Mouse (Mus musculus) brown adipose tissue, adult 24 weeks (tissue): Measurements from ENCODE around the gene Tnfrsf23. TPM values are rescaled to one million over a fixed set of nuclear protein-coding genes. Genes with fewer than 3 reads are reported as not detected.
"Not testable (repeated sequence)": the region's sequence is repeated elsewhere in the genome, so short reads cannot be mapped to it uniquely, and the experiment has no call there.

Experiments used
- H3K27ac ChIP-seq: fragments of 200-500 bp; replicated peaks from 2 replicates; pipeline ENCODE4 v1.5.1; 2012; ENCODE audit warnings: low read depth, mild to moderate bottlenecking, low read length
- H3K4me1 ChIP-seq: fragments of 200-500 bp; 2 replicates; pipeline ENCODE4 v1.6.1; 2012; ENCODE audit warnings: low read length, mixed read lengths; ENCODE audit not compliant: control insufficient read depth, insufficient read depth, insufficient read length
- H3K4me3 ChIP-seq: fragments of 200-500 bp; 2 replicates; pipeline ENCODE4 v1.5.1; 2012; ENCODE audit warnings: low read depth, mild to moderate bottlenecking, low read length, moderate library complexity; ENCODE audit not compliant: insufficient read depth
- polyA plus RNA-seq: library from polyadenylated mRNA; stranded (reverse); fragments of >200 nt; gene quantifications from 2 replicates; pipeline ENCODE4 v1.2.4, GENCODE M21; 2012; ENCODE audit not compliant: missing spikeins, insufficient read depth, insufficient read length

Tnfrsf23 gene
- polyA plus RNA-seq, 1 experiment, result 8.6 TPM

DNA sequence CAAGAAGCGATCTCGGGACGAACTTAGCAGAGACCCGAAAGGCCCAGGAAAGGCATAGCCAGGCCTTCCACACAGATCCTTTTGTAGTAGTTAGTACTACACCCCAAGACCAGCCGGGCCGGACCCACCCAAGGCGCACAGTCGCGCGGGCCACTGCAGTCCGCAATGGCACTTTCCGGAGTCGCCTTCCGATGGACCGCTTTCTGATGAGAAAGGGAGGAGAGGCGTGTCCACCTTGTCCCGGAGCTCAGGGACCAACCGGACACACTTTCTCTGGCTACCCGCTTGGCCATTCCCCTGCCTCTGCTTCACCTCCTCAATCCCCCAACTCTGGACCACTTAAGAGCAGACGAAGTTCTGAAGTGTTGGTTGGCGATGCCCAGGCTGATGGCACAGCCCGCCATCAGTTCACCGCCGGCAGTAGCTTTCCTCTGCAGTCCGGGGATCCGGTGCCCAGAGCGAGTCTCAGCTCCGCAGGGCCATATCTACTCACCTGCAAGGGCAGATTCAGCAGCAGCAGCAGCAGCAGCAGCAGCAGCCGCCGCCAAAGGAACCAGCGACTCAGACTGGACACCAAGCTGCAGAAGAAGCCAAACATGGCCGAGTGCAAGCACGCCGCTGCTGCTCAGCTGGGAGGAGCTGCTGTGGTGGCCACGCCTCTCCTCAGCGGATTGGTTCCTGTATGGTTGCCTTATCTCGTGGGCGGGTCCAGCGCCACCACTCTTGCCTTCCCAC is 36.5 kb downstream of the Tnfrsf23 start, which contains the start of gene Tnfrsf22:
Gene Tnfrsf22, minus strand, starts transcription at position 628 of the 735 bp plus-strand sequence.
- Histone ChIP-seq H3K27ac (no peak within 1 kb of the TSS), H3K4me1 (no peaks in the 10 kb centered on the region), H3K4me3 (peak within 1 kb of the TSS; percentile 73)

DNA sequence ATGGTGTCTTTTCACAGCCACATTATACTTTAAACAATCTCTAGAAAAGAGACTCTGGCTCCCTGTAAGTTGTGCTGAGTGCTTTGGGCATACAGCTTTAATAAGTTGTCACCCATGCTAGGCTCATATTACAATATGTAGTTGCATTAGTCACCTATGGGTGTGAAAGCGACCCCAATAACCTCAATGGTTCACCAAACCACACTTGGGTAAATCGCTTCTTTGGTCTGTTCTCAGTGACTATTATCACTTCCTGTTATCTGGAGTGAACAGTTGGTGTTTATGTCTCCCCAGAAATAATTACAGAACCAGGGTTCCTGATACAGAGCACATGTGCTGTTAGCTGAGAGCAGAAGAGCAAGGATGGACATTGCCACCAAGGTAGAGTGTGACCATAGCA is 41.7 kb downstream of the Tnfrsf23 start:
- H3K27ac ChIP-seq, H3K4me3 ChIP-seq, H3K4me1 ChIP-seq: not testable (repeated sequence)

DNA sequence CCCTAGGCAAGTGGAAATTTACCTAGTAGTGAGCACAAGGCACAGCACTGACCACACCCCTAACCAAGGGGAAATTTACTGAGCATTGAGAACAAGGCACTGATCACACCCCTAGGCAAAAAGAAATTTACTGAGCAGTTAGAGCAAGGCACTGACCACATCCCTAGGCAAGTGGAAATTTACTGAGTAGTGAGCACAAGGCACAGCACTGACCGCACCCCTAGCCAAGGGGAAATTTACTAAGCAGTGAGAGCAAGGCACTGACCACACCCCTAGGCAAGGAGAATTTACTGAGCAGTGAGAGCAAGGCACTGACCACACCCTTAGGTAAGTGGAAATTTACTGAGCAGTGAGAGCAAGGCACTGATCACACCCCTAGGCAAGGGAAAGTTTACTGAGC is 49.0 kb downstream of the Tnfrsf23 start:
- no peak overlapping the region for H3K4me3 ChIP-seq
- no peak overlapping the region for H3K27ac ChIP-seq
- no peaks in the 10 kb centered on the region for H3K4me1 ChIP-seq

DNA sequence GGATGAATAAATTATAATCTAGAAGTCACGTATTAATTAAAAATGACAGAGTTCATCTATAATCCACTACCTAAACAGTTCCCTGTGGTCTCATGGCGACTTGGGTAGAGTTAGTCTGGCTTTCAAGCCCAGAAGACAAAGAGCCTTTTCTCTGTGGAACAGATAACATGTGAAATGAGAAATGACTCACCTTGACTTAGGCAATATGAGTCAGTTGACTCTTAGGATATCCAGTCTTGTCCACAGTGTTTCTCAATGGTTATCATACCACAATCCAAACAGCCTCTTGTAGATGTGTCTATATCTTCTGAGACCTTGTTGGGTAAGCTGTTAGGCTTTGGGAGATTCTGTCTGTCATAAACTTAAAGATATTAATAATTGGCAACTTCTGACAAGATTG is 54.2 kb downstream of the Tnfrsf23 start:
- H3K27ac ChIP-seq, result no peak overlapping the region
- no peaks in the 10 kb centered on the region for H3K4me1 ChIP-seq
- H3K4me3 ChIP-seq, result no peak overlapping the region

DNA sequence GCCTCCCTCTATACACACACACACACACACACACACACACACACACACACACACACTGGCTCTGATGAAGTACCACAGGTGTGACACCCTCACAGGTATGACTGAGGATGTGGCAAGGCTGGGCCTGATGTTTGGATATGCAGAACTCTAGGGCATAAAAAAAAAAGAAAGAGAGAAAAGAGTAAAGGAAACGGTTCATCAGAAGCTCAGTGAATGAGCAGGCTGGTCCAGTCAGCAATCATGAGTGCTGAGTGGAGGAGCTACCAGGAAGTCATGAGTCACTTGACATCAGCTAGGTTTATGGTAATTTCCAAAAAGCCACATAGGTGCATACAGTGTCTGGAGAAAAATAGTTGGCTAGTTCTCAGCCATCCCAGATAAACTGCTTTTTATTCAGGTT is 56.2 kb downstream of the Tnfrsf23 start:
- no peaks in the 10 kb centered on the region for H3K4me1 ChIP-seq
- H3K27ac ChIP-seq, result no peak overlapping the region
- no peak overlapping the region for H3K4me3 ChIP-seq

DNA sequence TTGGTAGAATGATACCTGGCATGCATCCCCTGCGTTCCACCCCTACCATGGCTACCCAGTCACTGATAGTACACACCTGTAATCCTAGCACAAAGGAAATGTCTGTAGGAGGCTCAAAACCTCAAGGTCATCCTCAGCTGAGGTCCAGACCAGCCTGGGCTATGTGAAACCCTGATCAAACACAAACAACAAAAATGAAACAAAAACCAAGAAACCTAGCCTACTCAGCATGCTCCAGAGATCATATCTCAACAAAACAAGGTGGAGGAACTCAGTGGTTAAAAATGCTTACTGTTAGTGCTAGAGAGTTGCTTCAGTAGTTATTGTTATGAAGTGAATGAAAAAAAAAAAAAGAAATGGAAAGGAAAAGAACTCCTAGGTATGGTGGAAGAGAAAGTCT is 57.1 kb downstream of the Tnfrsf23 start, which contains the start of gene Tnfrsf26:
Gene Tnfrsf26, minus strand, starts transcription at position 183 of the 400 bp plus-strand sequence.
- peak within 1 kb of the TSS; percentile 31 for H3K4me3 ChIP-seq
- H3K4me1 ChIP-seq, result no peaks in the 10 kb centered on the region
- H3K27ac ChIP-seq, result peak within 1 kb of the TSS; percentile 18

DNA sequence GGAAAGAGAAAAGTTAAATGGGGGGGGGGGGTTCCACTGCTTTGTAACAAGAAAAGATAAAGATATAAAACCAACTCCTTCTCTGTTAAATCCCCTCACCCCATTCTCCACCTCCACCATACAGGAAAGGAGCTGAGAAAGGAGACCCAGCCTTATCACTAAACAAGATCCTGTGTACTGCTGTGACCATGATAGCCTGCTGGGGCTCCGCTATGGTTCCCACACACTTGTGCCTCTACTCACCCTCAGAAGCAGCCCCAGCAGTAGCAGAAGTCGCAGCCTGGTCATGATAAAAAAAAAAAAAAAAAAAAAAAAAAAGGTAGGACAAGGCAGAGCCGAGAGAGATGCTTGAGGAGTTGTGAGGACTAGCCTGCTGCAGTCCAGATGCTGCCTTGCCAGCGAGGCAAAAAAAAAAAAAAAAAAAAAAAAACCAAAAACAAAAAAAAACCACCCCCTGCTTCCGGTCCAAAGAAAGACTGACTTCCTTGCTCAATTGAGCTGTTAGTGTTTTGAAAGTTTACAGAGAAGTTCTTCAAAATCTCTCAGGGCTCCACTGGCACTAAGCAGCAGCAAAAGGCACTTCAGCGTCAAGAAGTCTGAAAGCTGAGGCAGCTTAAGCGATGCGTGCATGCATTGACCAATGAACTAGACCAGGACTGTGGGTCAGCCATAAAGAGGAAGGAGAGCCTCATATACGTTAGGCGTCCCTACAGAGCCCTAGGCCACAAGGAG is 58.0 kb downstream of the Tnfrsf23 start:
- peak overlapping the region; percentile 18 for H3K27ac ChIP-seq
- H3K4me1 ChIP-seq, result no peaks in the 10 kb centered on the region
- H3K4me3 ChIP-seq, result peak overlapping the region; percentile 31

DNA sequence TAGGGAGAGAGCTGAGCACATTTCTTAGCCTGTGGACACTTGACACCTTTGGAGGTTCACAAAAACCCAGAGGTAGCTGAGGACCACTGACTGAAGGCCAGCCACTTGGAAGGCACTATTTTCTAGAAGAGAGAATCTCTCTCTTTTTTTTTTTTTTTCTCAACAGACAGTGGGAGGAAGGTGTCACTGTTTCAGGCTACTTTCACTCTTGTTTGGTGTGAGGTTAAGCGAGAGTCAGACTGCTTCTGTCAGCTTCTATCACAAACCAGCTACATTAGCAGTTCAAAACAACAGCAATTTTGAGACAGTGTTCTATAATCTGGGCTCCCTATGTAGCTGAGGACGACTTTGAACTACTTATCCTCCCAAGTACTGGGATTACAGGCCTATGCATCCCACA is 59.5 kb downstream of the Tnfrsf23 start:
- Histone ChIP-seq H3K4me3 (no peak overlapping the region), H3K27ac (no peak overlapping the region), H3K4me1 (no peaks in the 10 kb centered on the region)

DNA sequence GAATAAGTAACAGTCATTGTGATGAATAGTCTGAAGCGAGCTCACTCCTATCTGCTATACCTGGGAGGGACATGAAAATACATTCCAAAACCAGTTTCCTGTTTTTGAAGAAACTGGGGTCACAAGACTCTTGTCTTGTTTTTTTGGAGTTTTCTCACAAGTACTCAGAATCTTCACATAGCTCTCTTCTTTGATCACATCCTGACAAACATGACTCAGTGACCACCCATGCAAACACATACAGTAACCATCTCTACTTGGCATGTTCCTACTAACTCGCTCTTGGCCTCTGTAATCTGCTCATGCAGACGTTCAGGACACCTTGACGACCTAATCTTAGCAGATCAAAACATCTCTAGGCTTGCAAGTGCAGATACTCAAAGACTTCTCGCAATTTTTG is 60.5 kb downstream of the Tnfrsf23 start:
- Histone ChIP-seq H3K4me3 (no peak overlapping the region), H3K27ac (no peak overlapping the region), H3K4me1 (no peaks in the 10 kb centered on the region)

DNA sequence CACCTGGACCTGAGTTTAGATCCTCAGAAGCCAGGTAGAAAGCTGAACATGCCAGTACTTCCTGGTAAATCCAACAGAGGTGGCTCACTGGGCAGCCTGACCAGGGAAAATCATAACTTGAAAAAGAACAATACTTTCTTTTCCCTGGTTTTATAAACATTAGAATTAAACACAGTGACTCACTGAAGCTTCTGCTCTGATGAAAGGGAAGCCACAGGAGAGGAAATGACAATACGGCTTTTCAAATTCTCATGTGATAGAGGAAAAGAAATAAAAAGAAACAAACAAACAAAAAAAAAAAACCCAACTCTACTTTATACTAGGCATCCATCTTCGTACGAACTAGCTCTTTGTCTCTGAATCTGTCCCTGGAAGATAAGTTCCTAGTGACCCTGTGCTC is 61.1 kb downstream of the Tnfrsf23 start:
- Histone ChIP-seq H3K4me1 (no peaks in the 10 kb centered on the region), H3K4me3 (no peak overlapping the region), H3K27ac (no peak overlapping the region)

DNA sequence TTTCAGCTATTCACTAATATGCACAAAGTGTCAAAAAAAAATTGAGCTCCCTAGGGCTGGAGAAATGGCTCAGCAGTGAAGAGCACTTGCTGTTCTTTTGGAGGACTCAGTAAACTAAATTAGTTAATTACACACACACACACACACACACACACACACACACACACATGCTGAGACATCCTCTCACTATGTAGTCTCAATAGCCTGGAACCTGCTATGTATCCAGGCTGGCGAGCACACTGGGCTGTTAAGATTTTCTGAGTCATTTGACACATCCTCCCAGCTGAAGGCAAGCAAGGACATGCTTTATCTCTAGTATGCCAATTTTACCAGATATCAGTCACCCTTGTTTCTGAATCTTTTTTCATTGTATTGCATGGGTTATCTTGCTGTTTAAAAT is 64.7 kb downstream of the Tnfrsf23 start:
- H3K27ac ChIP-seq, result no peak overlapping the region
- H3K4me3 ChIP-seq, result no peak overlapping the region
- no peaks in the 10 kb centered on the region for H3K4me1 ChIP-seq

Other genes with a start within 250 kb of the Tnfrsf23 start
- gene Cdkn1c, start 224.8 kb downstream of the Tnfrsf23 start, polyA plus RNA-seq, result 12.2 and 15.0 TPM in 2 replicates
- not detected in 2 replicates for gene Slc22a18, start 212.1 kb downstream of the Tnfrsf23 start, polyA plus RNA-seq
- gene Phlda2, start 182.7 kb downstream of the Tnfrsf23 start, polyA plus RNA-seq, result not detected in 2 replicates
- gene Nap1l4, start 136.8 kb downstream of the Tnfrsf23 start, polyA plus RNA-seq, result 119 and 172 TPM in 2 replicates
- gene Cars, start 85.8 kb downstream of the Tnfrsf23 start, polyA plus RNA-seq, result 15.3 and 38.5 TPM in 2 replicates
- not detected in 2 replicates for gene Tnfrsf26, start 57.1 kb downstream of the Tnfrsf23 start, polyA plus RNA-seq
- gene Tnfrsf22, start 36.2 kb downstream of the Tnfrsf23 start, polyA plus RNA-seq, result 2.8 and 5.9 TPM in 2 replicates
- gene Osbpl5, start 71.1 kb upstream of the Tnfrsf23 start, polyA plus RNA-seq, result 7.8 and 12.1 TPM in 2 replicates
- not detected in 2 replicates for gene Mrgprg, start 81.1 kb upstream of the Tnfrsf23 start, polyA plus RNA-seq
- 0.28 and 0.50 TPM in 2 replicates for gene Mrgpre, start 98.6 kb upstream of the Tnfrsf23 start, polyA plus RNA-seq
- gene Nadsyn1, start 137.0 kb upstream of the Tnfrsf23 start, polyA plus RNA-seq, result 5.4 and 8.2 TPM in 2 replicates
- 23.0 and 25.9 TPM in 2 replicates for gene Dhcr7, start 137.3 kb upstream of the Tnfrsf23 start, polyA plus RNA-seq
- gene Gm498, start 181.0 kb upstream of the Tnfrsf23 start, polyA plus RNA-seq, result not detected in 2 replicates